Mouse (Mus musculus) liver, embryonic 13.5 days (tissue): ENCODE data around the gene Fbxo10. TPM values are rescaled to one million over a fixed set of nuclear protein-coding genes. Genes with fewer than 3 reads are reported as not detected.

ENCODE experiments used
- ATAC-seq: fragments of 200-750 bp; cut with Nextera tagmentation; 2 replicates; pipeline ENCODE4 v1.8.0; 2017; ENCODE audit warnings: low read depth, mild to moderate bottlenecking, moderate number of reproducible peaks, moderate library complexity
- DNase-seq: peaks from one replicate; pipeline ENCODE4 v3.0.0; 2022
- H3K27ac ChIP-seq: fragments of 300-500 bp; sonication (generic); 2 replicates; pipeline ENCODE4 v1.5.1; 2015; ENCODE audit warnings: moderate library complexity, mild to moderate bottlenecking, inconsistent platforms
- H3K27me3 ChIP-seq: fragments of 300-500 bp; sonication (generic); 2 replicates; pipeline ENCODE4 v1.6.1; 2015; ENCODE audit warnings: mild to moderate bottlenecking, inconsistent platforms
- H3K36me3 ChIP-seq: fragments of 300-500 bp; sonication (generic); 2 replicates; pipeline ENCODE4 v1.6.1; 2015; ENCODE audit warnings: mild to moderate bottlenecking, inconsistent platforms
- H3K4me1 ChIP-seq: fragments of 300-500 bp; sonication (generic); replicated peaks from 2 replicates; pipeline ENCODE4 v1.6.1; 2015; ENCODE audit warnings: inconsistent platforms
- H3K4me2 ChIP-seq: fragments of 300-500 bp; sonication (generic); 2 replicates; pipeline ENCODE4 v1.6.1; 2015; ENCODE audit warnings: inconsistent platforms, mild to moderate bottlenecking, moderate library complexity
- H3K4me3 ChIP-seq: fragments of 300-500 bp; sonication (generic); replicated peaks from 2 replicates; pipeline ENCODE4 v1.5.1; 2015; ENCODE audit warnings: mild to moderate bottlenecking, inconsistent platforms
- H3K9ac ChIP-seq: fragments of 300-500 bp; sonication (generic); 2 replicates; pipeline ENCODE4 v1.6.1; 2015; ENCODE audit warnings: mild to moderate bottlenecking, inconsistent platforms
- H3K9me3 ChIP-seq: fragments of 300-500 bp; sonication (generic); replicated peaks from 2 replicates; pipeline ENCODE4 v1.6.1; 2016; ENCODE audit warnings: inconsistent platforms
- WGBS: fragments of 180-500 bp; shearing (Covaris S2); methylation state at CpG from one replicate; pipeline ENCODE4 v1.1.7; 2015; ENCODE audit not compliant: insufficient replicate concordance; 5-methylcytosine and 5-hydroxymethylcytosine counted together
- polyA plus RNA-seq: library from polyadenylated mRNA; unstranded; fragments of >200 nt; fragmentation: Nextera tagmentation; extraction: Ambion mirVana; gene quantifications from 2 replicates; pipeline ENCODE4 v1.2.1, GENCODE M21; 2015

The Fbxo10 gene
- polyA plus RNA-seq, 1 experiment from 2014 or later, result 3.9 TPM

- Histone ChIP-seq H3K9me3 (no peaks in the 10 kb centered on the region), H3K9ac (peak overlapping the region; percentile 80), H3K4me1 (peaks cover 31% of the 10 kb centered on the region), H3K27ac (no peak overlapping the region), H3K4me3 (peak overlapping the region; percentile 83), H3K4me2 (peak overlapping the region; percentile 94), H3K36me3 (peaks cover 14% of the 10 kb centered on the region; the same call in 1 of the 2 replicates), H3K27me3 (no peaks in the 10 kb centered on the region)
- ATAC-seq (no peak), DNase-seq (no peak)
- 2% methylated on average over 14 of the region's 14 CpGs for WGBS
Observed at GRCm38 (mm10) chr4:45019009-45019408, 65.4 kb downstream of the Fbxo10 start.

GRCm38 (mm10) chr4:45018452-45018980, 65.9 kb downstream of the Fbxo10 start, which contains the start of gene Polr1e:
Gene Polr1e, plus strand, starts transcription at chr4:45018583.
- ATAC-seq (peak; percentile 89), DNase-seq (peak; percentile 96)
- Histone ChIP-seq H3K4me1 (peaks cover 35% of the 10 kb centered on the region), H3K36me3 (peaks cover 10% of the 10 kb centered on the region; the same call in 1 of the 2 replicates), H3K4me2 (peak within 1 kb of the TSS; percentile 94), H3K4me3 (peak within 1 kb of the TSS; percentile 83), H3K27me3 (no peaks in the 10 kb centered on the region), H3K9me3 (no peaks in the 10 kb centered on the region), H3K9ac (peak within 1 kb of the TSS; percentile 80), H3K27ac (no peak within 1 kb of the TSS)
- under 1% methylated on average over 29 of the region's 29 CpGs for WGBS

GRCm38 (mm10) chr4:45015615-45016014, 68.8 kb downstream of the Fbxo10 start:
- no peak overlapping the region for H3K4me2 ChIP-seq
- ATAC-seq (no peak), DNase-seq (peak; percentile 29)
- H3K27ac ChIP-seq, result no peak overlapping the region
- peaks cover 39% of the 10 kb centered on the region for H3K4me1 ChIP-seq
- H3K9ac ChIP-seq, result no peak overlapping the region
- H3K9me3 ChIP-seq, result no peaks in the 10 kb centered on the region
- H3K4me3 ChIP-seq, result no peak overlapping the region
- H3K36me3 ChIP-seq, result no peaks in the 10 kb centered on the region
- 8% methylated on average over 3 of the region's 3 CpGs for WGBS
- no peaks in the 10 kb centered on the region for H3K27me3 ChIP-seq

DNA sequence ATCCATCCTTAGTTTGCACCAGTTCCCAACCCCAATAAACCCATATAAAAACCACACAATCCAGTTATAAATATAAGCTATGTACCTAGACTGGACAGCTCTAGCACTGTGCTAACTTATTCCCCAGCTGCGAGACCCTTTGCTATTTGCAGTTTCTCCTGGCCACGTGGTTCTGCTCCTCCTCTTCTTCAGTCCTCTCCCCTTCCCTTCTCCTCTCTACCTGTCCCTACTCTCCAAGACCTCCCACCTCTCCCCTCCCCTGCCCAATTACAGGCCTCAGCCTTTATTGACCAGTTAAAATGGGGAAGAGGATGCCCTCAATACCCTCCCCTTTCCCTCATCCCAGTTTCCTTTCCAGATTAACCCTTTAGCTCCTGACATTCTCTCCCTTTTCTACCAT, 70.9 kb downstream of the Fbxo10 start:
- ATAC-seq (no peak), DNase-seq (no peak)
- H3K36me3 ChIP-seq, result no peaks in the 10 kb centered on the region
- peaks cover 36% of the 10 kb centered on the region for H3K4me1 ChIP-seq
- H3K4me2 ChIP-seq, result peak overlapping the region; percentile 86
- peak overlapping the region; percentile 88 for H3K9ac ChIP-seq
- no peaks in the 10 kb centered on the region for H3K9me3 ChIP-seq
- H3K27ac ChIP-seq, result peak overlapping the region; percentile 99
- no peaks in the 10 kb centered on the region for H3K27me3 ChIP-seq
- 2% methylated on average over 2 of the region's 2 CpGs for WGBS
- peak overlapping the region; percentile 81 for H3K4me3 ChIP-seq

- WGBS, result under 1% methylated on average over 13 of the region's 13 CpGs
- H3K4me1 ChIP-seq, result peaks cover 33% of the 10 kb centered on the region
- no peaks in the 10 kb centered on the region for H3K9me3 ChIP-seq
- H3K4me2 ChIP-seq, result peak overlapping the region; percentile 86
- ATAC-seq (no peak), DNase-seq (no peak)
- H3K27me3 ChIP-seq, result no peaks in the 10 kb centered on the region
- peak overlapping the region; percentile 81 for H3K4me3 ChIP-seq
- H3K27ac ChIP-seq, result peak overlapping the region; percentile 99
- H3K36me3 ChIP-seq, result no peaks in the 10 kb centered on the region
- peak overlapping the region; percentile 88 for H3K9ac ChIP-seq
Observed at GRCm38 (mm10) chr4:45013031-45013431, 71.4 kb downstream of the Fbxo10 start.

GRCm38 (mm10) chr4:45012105-45012975, 72.1 kb downstream of the Fbxo10 start, which contains the start of gene Zbtb5:
Gene Zbtb5, minus strand, starts transcription at chr4:45012412.
- ATAC-seq (peak; percentile 92), DNase-seq (peak; percentile 100)
- Histone ChIP-seq H3K4me3 (peak within 1 kb of the TSS; percentile 88), H3K9ac (peak within 1 kb of the TSS; percentile 94), H3K27me3 (no peaks in the 10 kb centered on the region), H3K27ac (peak within 1 kb of the TSS; percentile 99), H3K4me2 (peak within 1 kb of the TSS; percentile 92), H3K36me3 (no peaks in the 10 kb centered on the region), H3K9me3 (no peaks in the 10 kb centered on the region), H3K4me1 (peaks cover 30% of the 10 kb centered on the region)
- WGBS, result under 1% methylated on average over 63 of the region's 63 CpGs

DNA sequence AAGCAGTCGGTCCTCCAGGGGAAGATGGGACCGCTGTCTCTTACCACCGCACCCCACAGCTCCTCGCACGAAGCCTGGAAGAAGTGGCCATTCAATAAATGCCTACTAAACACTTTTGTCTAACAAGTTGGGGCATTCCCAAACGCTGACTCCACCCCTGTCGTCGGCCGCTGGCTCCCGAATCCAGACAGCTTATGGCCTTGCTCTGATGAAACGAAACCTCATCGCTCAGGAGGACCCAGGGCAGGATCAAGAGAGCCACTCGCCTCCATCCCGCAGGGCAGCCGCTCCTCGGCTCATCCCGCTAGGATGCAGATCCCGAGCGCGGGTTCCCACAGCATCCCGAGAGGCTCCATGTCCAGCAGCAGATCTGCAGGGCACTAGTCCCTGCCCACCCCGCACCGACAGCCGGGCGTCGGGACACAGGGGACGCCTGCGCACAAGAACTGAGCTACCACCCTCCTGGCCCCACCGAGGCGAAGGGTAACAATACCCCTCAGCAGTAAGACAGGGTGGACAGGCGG, 72.8 kb downstream of the Fbxo10 start:
- Histone ChIP-seq H3K9ac (peak overlapping the region; percentile 94), H3K27me3 (no peaks in the 10 kb centered on the region), H3K9me3 (no peaks in the 10 kb centered on the region), H3K36me3 (no peaks in the 10 kb centered on the region), H3K4me1 (peaks cover 30% of the 10 kb centered on the region), H3K4me3 (peak overlapping the region; percentile 88), H3K4me2 (peak overlapping the region; percentile 92), H3K27ac (peak overlapping the region; percentile 98)
- WGBS, result under 1% methylated on average over 31 of the region's 31 CpGs
- ATAC-seq, result no peak
- DNase-seq, result no peak

- peak overlapping the region; percentile 98 for H3K27ac ChIP-seq
- H3K27me3 ChIP-seq, result no peaks in the 10 kb centered on the region
- H3K4me1 ChIP-seq, result peaks cover 30% of the 10 kb centered on the region
- H3K9ac ChIP-seq, result peak overlapping the region; percentile 94
- H3K36me3 ChIP-seq, result no peaks in the 10 kb centered on the region
- H3K4me2 ChIP-seq, result peak overlapping the region; percentile 92
- ATAC-seq (no peak), DNase-seq (no peak)
- WGBS, result 17% methylated on average over 11 of the region's 11 CpGs
- H3K9me3 ChIP-seq, result no peaks in the 10 kb centered on the region
- peak overlapping the region; percentile 88 for H3K4me3 ChIP-seq
Observed at GRCm38 (mm10) chr4:45010806-45011415, 73.5 kb downstream of the Fbxo10 start.

- H3K4me3 ChIP-seq, result no peak overlapping the region
- ATAC-seq, result no peak
- H3K4me1 ChIP-seq, result peaks cover 18% of the 10 kb centered on the region
- 0 out of 2 replicates have a peak overlapping the region, but pooled peaks have one; percentile 25 for H3K27ac ChIP-seq
- H3K36me3 ChIP-seq, result no peaks in the 10 kb centered on the region
- no peaks in the 10 kb centered on the region for H3K27me3 ChIP-seq
- DNase-seq, result no peak
- H3K9me3 ChIP-seq, result no peaks in the 10 kb centered on the region
- no peak overlapping the region for H3K4me2 ChIP-seq
- WGBS, result 57% methylated on average over 3 of the region's 3 CpGs
- H3K9ac ChIP-seq, result no peak overlapping the region
Observed at GRCm38 (mm10) chr4:45005452-45005851, 79.0 kb downstream of the Fbxo10 start.

- no peak overlapping the region for H3K27ac ChIP-seq
- no peak for DNase-seq
- WGBS, result 78% methylated on average over 6 of the region's 6 CpGs
Observed at GRCm38 (mm10) chr4:45000001-45000400, 84.4 kb downstream of the Fbxo10 start.

DNA sequence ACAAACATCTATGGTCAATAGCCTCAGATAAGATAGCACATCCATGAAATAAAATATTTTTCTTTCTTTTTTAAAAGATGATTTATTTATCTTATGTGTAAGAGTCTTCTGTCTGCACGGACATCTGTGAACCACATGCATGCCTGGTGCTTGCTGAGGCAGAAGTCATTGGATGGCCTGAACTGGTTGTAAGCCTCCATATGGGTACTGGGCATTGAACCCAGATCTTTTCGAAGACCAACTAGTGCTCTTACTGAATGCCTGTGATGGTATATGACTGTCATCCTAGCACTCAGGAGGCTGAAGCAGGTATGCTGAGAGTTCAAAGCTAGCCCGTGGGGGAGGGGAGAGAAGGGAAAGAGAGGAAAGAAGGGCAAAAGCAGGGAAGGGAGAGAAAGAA, 86.3 kb downstream of the Fbxo10 start:
- Histone ChIP-seq H3K27me3 (no peaks in the 10 kb centered on the region), H3K4me3 (no peak overlapping the region), H3K9me3 (no peaks in the 10 kb centered on the region), H3K4me1 (peaks cover 49% of the 10 kb centered on the region), H3K36me3 (peaks cover 17% of the 10 kb centered on the region), H3K27ac (no peak overlapping the region), H3K4me2 (no peak overlapping the region), H3K9ac (no peak overlapping the region)
- 74% methylated on average over 3 of the region's 3 CpGs for WGBS
- no peak for ATAC-seq
- no peak for DNase-seq

More at GRCm38 (mm10) chr4:45000001-45000400, 84.4 kb downstream of the Fbxo10 start:
- no peaks in the 10 kb centered on the region for H3K27me3 ChIP-seq
- no peak overlapping the region for H3K9ac ChIP-seq
- H3K9me3 ChIP-seq, result no peaks in the 10 kb centered on the region
- peaks cover 2% of the 10 kb centered on the region for H3K36me3 ChIP-seq
- no peak overlapping the region for H3K4me2 ChIP-seq
- no peak for ATAC-seq
- H3K4me1 ChIP-seq, result peaks cover 30% of the 10 kb centered on the region
- H3K4me3 ChIP-seq, result no peak overlapping the region
